Comparison of ENCODE assay signal across 19 mouse cellular contexts in the genomic region with DNA sequence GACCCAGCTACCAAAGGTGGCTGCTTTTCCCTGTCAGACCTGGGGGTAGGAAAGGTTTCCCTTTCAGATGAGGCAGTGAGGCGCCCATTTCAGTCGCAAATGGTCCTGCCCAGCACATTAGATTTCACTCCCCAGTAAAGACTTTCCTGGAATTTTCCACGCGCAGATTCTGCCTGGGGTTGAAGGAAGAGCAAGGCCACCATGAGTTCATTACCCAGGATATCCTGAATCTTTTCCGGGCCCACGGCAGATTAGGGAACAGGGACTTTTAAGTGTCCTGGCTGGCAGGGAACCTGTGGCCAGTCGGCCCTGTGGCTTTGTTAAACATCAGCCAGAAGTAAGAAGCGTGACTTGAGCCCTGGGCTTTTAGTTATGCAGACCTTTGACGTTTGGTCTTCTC. TPM values are rescaled to one million over a fixed set of nuclear protein-coding genes. Genes with fewer than 3 reads are reported as not detected.
DNase-seq lines count a peak whose midpoint lies in the region; TF ChIP-seq lines count a peak whose summit lies in the region.
"Had no signal": no experiment of that assay in that cellular context is flagged by ENCODE, and none has a peak within 500 bp of the region (broad histone marks: within the 10 kb centered on the region; RNA-seq: fewer than 3 reads in every experiment).

No protein-coding gene starts in this region.

- TF ChIP-seq POLR2A in MEL (IDR thresholded peaks at IDR 0.05; ENCODE audit: control insufficient read depth in 1 of 2, insufficient read depth in 1 of 2, low read depth in 1 of 2, low read length in 2 of 2, poor library complexity in 1 of 2): no peak

- intact Hi-C loops in gastrocnemius, adult 2 months (cut with DNase I): loop anchor here (10.0 kb wide), 1 partner anchor 383 kb away; no protein-coding TSS in a partner anchor

- H3K9me3 ChIP-seq in MEL (replicated peaks; ENCODE audit: insufficient read depth, low read length): no peaks in the 10 kb centered on the region
- H3K9me3 ChIP-seq: forebrain, embryonic 10.5 days; heart, embryonic 13.5 days; hindbrain, embryonic 15.5 days; intestine, embryonic 15.5 days; limb, embryonic 10.5 days; liver, embryonic 12.5 days had no signal

- no peaks in the 10 kb centered on the region for H3K27me3 ChIP-seq in MEL (ENCODE audit: control insufficient read depth in 1 of 2, insufficient read depth in 2 of 2, low read length in 2 of 2)

- H3K27ac ChIP-seq in gastrocnemius, adult 2 months: peak overlapping the region; percentile 49; the same call in 1 of the 2 replicates
- no peak overlapping the region for H3K27ac ChIP-seq in MEL (ENCODE audit: control insufficient read depth, low read depth, low read length)
- H3K27ac ChIP-seq: forebrain, embryonic 10.5 days; heart, embryonic 13.5 days; hindbrain, embryonic 15.5 days; intestine, embryonic 15.5 days; limb, embryonic 10.5 days; liver, embryonic 12.5 days; stomach, postnatal 0 days had no signal

- DNase-seq in gastrocnemius, adult 2 months: no peak
- DNase-seq in gastrocnemius, adult 18-20 months (ENCODE audit: low spot score): no peak
- no peak for DNase-seq in MEL (ENCODE audit: low read depth, low spot score)
- peak; percentile 53 to 62 for DNase-seq in kidney, adult 8-10 months
- peak; percentile 62 to 73 for DNase-seq in kidney, postnatal 25 days
- no peak for DNase-seq in layer of hippocampus, postnatal 10 days (ENCODE audit: low spot score in 2 of 2)
- no peak for DNase-seq in ovary, postnatal 36 days (ENCODE audit: low spot score)
- DNase-seq: B cell, adult 2 months; cerebellum, adult 8-10 months; forebrain, postnatal 0 days; lung, adult 2 months; right cerebral cortex, adult 18-20 months had no signal

- TF ChIP-seq CTCF in gastrocnemius, adult 2 months (IDR thresholded peaks at IDR 0.05): no peak
- no peak for TF ChIP-seq CTCF in MEL (IDR thresholded peaks at IDR 0.05 in 2 of 3, conservative IDR thresholded peaks at IDR 0.05 in 1 of 3; ENCODE audit: control insufficient read depth in 1 of 3, insufficient read depth in 1 of 3, low read depth in 2 of 3, low read length in 3 of 3, poor library complexity in 1 of 3, severe bottlenecking in 1 of 3)

- peak overlapping the region; percentile 53 for H3K4me3 ChIP-seq in gastrocnemius, adult 2 months
- peak overlapping the region; percentile 20 to 38; a peak in 3 of 4 replicates for H3K4me3 ChIP-seq in MEL (ENCODE audit: control insufficient read depth in 1 of 2, insufficient read depth in 1 of 2, low read depth in 2 of 2, low read length in 2 of 2)
- H3K4me3 ChIP-seq: forebrain, embryonic 10.5 days; heart, embryonic 13.5 days; hindbrain, embryonic 15.5 days; intestine, embryonic 15.5 days; limb, embryonic 10.5 days; liver, embryonic 12.5 days had no signal

- H3K4me1 ChIP-seq in MEL (ENCODE audit: control insufficient read depth in 1 of 2, insufficient read depth in 2 of 2, low read length in 2 of 2): no peaks in the 10 kb centered on the region
- H3K4me1 ChIP-seq: liver, embryonic 12.5 days had no signal

- TF ChIP-seq RAD21 in MEL (IDR thresholded peaks at IDR 0.05; ENCODE audit: low read depth, low read length): no peak

- H3K9ac ChIP-seq in MEL (ENCODE audit: control insufficient read depth, low read depth, low read length, poor library complexity, severe bottlenecking): peak overlapping the region; percentile 32
- H3K9ac ChIP-seq: forebrain, postnatal 0 days; heart, embryonic 13.5 days; hindbrain, embryonic 15.5 days; intestine, embryonic 15.5 days; liver, embryonic 12.5 days had no signal

- H3K79me2 ChIP-seq in MEL (ENCODE audit: control insufficient read depth, insufficient read depth, low read length, poor library complexity): no peaks in the 10 kb centered on the region

- no peak for TF ChIP-seq EP300 in MEL (IDR thresholded peaks at IDR 0.05; ENCODE audit: low read depth in 1 of 2, low read length in 2 of 2)

- H3K36me3 ChIP-seq in MEL (ENCODE audit: control insufficient read depth in 1 of 2, insufficient read depth in 2 of 2, low read length in 2 of 2): no peaks in the 10 kb centered on the region
- H3K36me3 ChIP-seq: forebrain, embryonic 10.5 days; heart, embryonic 13.5 days; hindbrain, embryonic 15.5 days; intestine, embryonic 15.5 days; limb, embryonic 10.5 days; liver, embryonic 12.5 days had no signal

TF ChIP-seq in MEL, 35 proteins besides CTCF, POLR2A, EP300 and RAD21:
- no peak for TF ChIP-seq GABPA (IDR thresholded peaks at IDR 0.05; ENCODE audit: low read depth, low read length)
- TF ChIP-seq TBP (IDR thresholded peaks at IDR 0.05; ENCODE audit: low read depth, low read length): no peak
- TF ChIP-seq RCOR1 (IDR thresholded peaks at IDR 0.05; ENCODE audit: low read depth, low read length): no peak
- no peak for TF ChIP-seq GATA1 (IDR thresholded peaks at IDR 0.05; ENCODE audit: low read depth, low read length)
- TF ChIP-seq POLR2AphosphoS2 (IDR thresholded peaks at IDR 0.05; ENCODE audit: low read length): no peak
- TF ChIP-seq TCF12 (IDR thresholded peaks at IDR 0.05; ENCODE audit: low read depth, low read length): no peak
- TF ChIP-seq MYC (IDR thresholded peaks at IDR 0.05; ENCODE audit: low read depth, low read length): no peak
- TF ChIP-seq JUND (IDR thresholded peaks at IDR 0.05; ENCODE audit: low read depth, low read length): no peak
- no peak for TF ChIP-seq MEF2A (IDR thresholded peaks at IDR 0.05; ENCODE audit: extremely low read depth, insufficient replicate concordance, low read depth, low read length, poor library complexity, severe bottlenecking)
- no peak for TF ChIP-seq SMC3 (IDR thresholded peaks at IDR 0.05; ENCODE audit: low read depth, low read length)
TF ChIP-seq in MEL: peak in this region for 0.

RNA-seq across cellular contexts. Expression of a gene that starts 53.9 kb away (rescaled TPM):
- total RNA-seq in gastrocnemius, adult 2 months (2021): 10 to 100 TPM; 23.6 to 30.6 TPM
- total RNA-seq in gastrocnemius, adult 18-20 months (2021): 10 to 100 TPM; 25.8 to 28.3 TPM
- total RNA-seq in MEL (2012; rRNA removed): 60.2 and 65.4 TPM in 2 replicates
- 100 to 1,000 TPM in 1 of 2 experiments, not detected in 1; 111 TPM for polyA plus RNA-seq in MEL (2012; ENCODE audit: insufficient read depth in 1 of 2, insufficient read length in 2 of 2, low read depth in 1 of 2, low replicate concordance in 2 of 2, missing spikeins in 1 of 2)
- total RNA-seq in layer of hippocampus, postnatal 10 days (2021): 10 to 100 TPM; 11.8 to 12.5 TPM

RNA-seq across cellular contexts. Expression of a gene that starts 54.2 kb away (rescaled TPM):
- total RNA-seq in gastrocnemius, adult 2 months (2021): under 1 TPM; 0.43 to 0.50 TPM
- under 1 TPM; 0.55 to 0.57 TPM for total RNA-seq in gastrocnemius, adult 18-20 months (2021)
- total RNA-seq in MEL (2012; rRNA removed): 39.6 and 41.8 TPM in 2 replicates
- polyA plus RNA-seq in MEL (2012; ENCODE audit: insufficient read depth in 1 of 2, insufficient read length in 2 of 2, low read depth in 1 of 2, low replicate concordance in 2 of 2, missing spikeins in 1 of 2): 10 to 100 TPM in 1 of 2 experiments, not detected in 1; 59.5 TPM
- 1 to 10 TPM; 2.3 to 2.6 TPM for total RNA-seq in layer of hippocampus, postnatal 10 days (2021)

Comparison
In these comparisons a context has a peak if more than half of its experiments do, and no peak if none do; other contexts are left out.
1. DNase-seq: peak in kidney, adult 8-10 months (2 of 2) and kidney, postnatal 25 days (2 of 2); none in gastrocnemius, adult 2 months (single experiment), gastrocnemius, adult 18-20 months (single experiment), MEL (single experiment), layer of hippocampus, postnatal 10 days (0 of 2) and ovary, postnatal 36 days (single experiment).
2. RNA of a gene that starts 54.2 kb away (total RNA-seq): 39.6 to 41.8 TPM in MEL; 2.3 to 2.6 TPM in layer of hippocampus, postnatal 10 days, 0.55 to 0.57 TPM in gastrocnemius, adult 18-20 months and 0.43 to 0.50 TPM in gastrocnemius, adult 2 months; every median in the first group is over 10 times any median in the second.